Mouse (Mus musculus): ENCODE measurements around the gene Thap4. TPM values are rescaled to one million over a fixed set of nuclear protein-coding genes. Genes with fewer than 3 reads are reported as not detected.

The Thap4 gene
- total and polyA plus RNA-seq, 2 experiments from 2014 or later: 53.9 to 57.2 TPM

GRCm38 (mm10) chr1:93699159-93699558 is 55.5 kb downstream of the Thap4 start:
- H3K36me3 ChIP-seq (replicated peaks; ENCODE audit: control insufficient read depth, insufficient read depth, low read length): peaks cover 9% of the 10 kb centered on the region
- H3K9me3 ChIP-seq (replicated peaks; ENCODE audit: control insufficient read depth, low read length): no peaks in the 10 kb centered on the region
- H3K4me1 ChIP-seq (ENCODE audit: control insufficient read depth, insufficient read depth): peaks cover 13% of the 10 kb centered on the region
- H3K27me3 ChIP-seq (ENCODE audit: control insufficient read depth, insufficient read depth, low read length): no peaks in the 10 kb centered on the region
- no peak overlapping the region for H3K27ac ChIP-seq (ENCODE audit: low read depth)
- no peak overlapping the region for H3K4me3 ChIP-seq (ENCODE audit: low read depth, low read length)
- ATAC-seq (ENCODE audit: insufficient read depth, low read depth) (no peak), DNase-seq (ENCODE audit: low spot score) (no peak)
- no peak overlapping the region for H3K4me2 ChIP-seq (ENCODE audit: low read depth, low read length)
- no peak for TF ChIP-seq EP300 (IDR thresholded peaks at IDR 0.05; ENCODE audit: low read depth)
- TF ChIP-seq CTCF (IDR thresholded peaks at IDR 0.05; ENCODE audit: low read depth): no peak
- no peak overlapping the region for H3K9ac ChIP-seq (replicated peaks; ENCODE audit: low read depth, low read length)
- 71% methylated on average over 4 of the region's 4 CpGs for WGBS

GRCm38 (mm10) chr1:93697317-93697716 is 57.3 kb downstream of the Thap4 start:
- ATAC-seq (ENCODE audit: insufficient read depth, low read depth) (peak; percentile 43), DNase-seq (ENCODE audit: low spot score) (no peak)
- no peak overlapping the region for H3K9ac ChIP-seq (replicated peaks; ENCODE audit: low read depth, low read length)
- 33% methylated on average over 3 of the region's 3 CpGs for WGBS
- no peaks in the 10 kb centered on the region for H3K9me3 ChIP-seq (replicated peaks; ENCODE audit: control insufficient read depth, low read length)
- 0 out of 2 replicates have a peak, but pooled peaks cover 1% of the 10 kb centered on the region for H3K36me3 ChIP-seq (replicated peaks; ENCODE audit: control insufficient read depth, insufficient read depth, low read length)
- H3K27ac ChIP-seq (ENCODE audit: low read depth): peak overlapping the region; percentile 36; the same call in 1 of the 2 replicates
- H3K4me3 ChIP-seq (ENCODE audit: low read depth, low read length): no peak overlapping the region
- no peak overlapping the region for H3K4me2 ChIP-seq (ENCODE audit: low read depth, low read length)
- peaks cover 13% of the 10 kb centered on the region for H3K4me1 ChIP-seq (ENCODE audit: control insufficient read depth, insufficient read depth)
- TF ChIP-seq EP300 (IDR thresholded peaks at IDR 0.05; ENCODE audit: low read depth) (no peak), CTCF (IDR thresholded peaks at IDR 0.05; ENCODE audit: low read depth) (no peak)
- H3K27me3 ChIP-seq (ENCODE audit: control insufficient read depth, insufficient read depth, low read length): no peaks in the 10 kb centered on the region

GRCm38 (mm10) chr1:93694966-93695365 is 59.7 kb downstream of the Thap4 start:
- Histone ChIP-seq H3K4me3 (ENCODE audit: low read depth, low read length) (no peak overlapping the region), H3K9ac (replicated peaks; ENCODE audit: low read depth, low read length) (no peak overlapping the region), H3K4me1 (ENCODE audit: control insufficient read depth, insufficient read depth) (peaks cover 13% of the 10 kb centered on the region), H3K36me3 (replicated peaks; ENCODE audit: control insufficient read depth, insufficient read depth, low read length) (0 out of 2 replicates have a peak, but pooled peaks cover 11% of the 10 kb centered on the region), H3K27ac (ENCODE audit: low read depth) (peak overlapping the region; percentile 72), H3K27me3 (ENCODE audit: control insufficient read depth, insufficient read depth, low read length) (no peaks in the 10 kb centered on the region), H3K4me2 (ENCODE audit: low read depth, low read length) (no peak overlapping the region), H3K9me3 (replicated peaks; ENCODE audit: control insufficient read depth, low read length) (no peaks in the 10 kb centered on the region)
- WGBS: 33% methylated on average over 6 of the region's 6 CpGs
- no peak for TF ChIP-seq CTCF (IDR thresholded peaks at IDR 0.05; ENCODE audit: low read depth)
- no peak for TF ChIP-seq EP300 (IDR thresholded peaks at IDR 0.05; ENCODE audit: low read depth)
- ATAC-seq (ENCODE audit: insufficient read depth, low read depth) (peak; percentile 47), DNase-seq (ENCODE audit: low spot score) (no peak)

GRCm38 (mm10) chr1:93693943-93694342 is 60.7 kb downstream of the Thap4 start:
- 95% methylated on average over 10 of the region's 10 CpGs for WGBS
- Histone ChIP-seq H3K9ac (replicated peaks; ENCODE audit: low read depth, low read length) (no peak overlapping the region), H3K27ac (ENCODE audit: low read depth) (no peak overlapping the region), H3K4me3 (ENCODE audit: low read depth, low read length) (no peak overlapping the region), H3K4me1 (ENCODE audit: control insufficient read depth, insufficient read depth) (peaks cover 13% of the 10 kb centered on the region), H3K27me3 (ENCODE audit: control insufficient read depth, insufficient read depth, low read length) (no peaks in the 10 kb centered on the region), H3K4me2 (ENCODE audit: low read depth, low read length) (no peak overlapping the region), H3K36me3 (replicated peaks; ENCODE audit: control insufficient read depth, insufficient read depth, low read length) (0 out of 2 replicates have a peak, but pooled peaks cover 11% of the 10 kb centered on the region), H3K9me3 (replicated peaks; ENCODE audit: control insufficient read depth, low read length) (no peaks in the 10 kb centered on the region)
- ATAC-seq (ENCODE audit: insufficient read depth, low read depth) (no peak), DNase-seq (ENCODE audit: low spot score) (no peak)
- TF ChIP-seq EP300 (IDR thresholded peaks at IDR 0.05; ENCODE audit: low read depth) (no peak), CTCF (IDR thresholded peaks at IDR 0.05; ENCODE audit: low read depth) (no peak)

GRCm38 (mm10) chr1:93693502-93693901 is 61.2 kb downstream of the Thap4 start:
- Histone ChIP-seq H3K9ac (replicated peaks; ENCODE audit: low read depth, low read length) (no peak overlapping the region), H3K9me3 (replicated peaks; ENCODE audit: control insufficient read depth, low read length) (no peaks in the 10 kb centered on the region), H3K4me3 (ENCODE audit: low read depth, low read length) (no peak overlapping the region), H3K4me2 (ENCODE audit: low read depth, low read length) (no peak overlapping the region), H3K27me3 (ENCODE audit: control insufficient read depth, insufficient read depth, low read length) (no peaks in the 10 kb centered on the region), H3K36me3 (replicated peaks; ENCODE audit: control insufficient read depth, insufficient read depth, low read length) (0 out of 2 replicates have a peak, but pooled peaks cover 11% of the 10 kb centered on the region), H3K27ac (ENCODE audit: low read depth) (no peak overlapping the region), H3K4me1 (ENCODE audit: control insufficient read depth, insufficient read depth) (peaks cover 13% of the 10 kb centered on the region)
- 78% methylated on average over 3 of the region's 3 CpGs for WGBS
- no peak for DNase-seq (ENCODE audit: low spot score)
- no peak for ATAC-seq (ENCODE audit: insufficient read depth, low read depth)
- TF ChIP-seq EP300 (IDR thresholded peaks at IDR 0.05; ENCODE audit: low read depth) (no peak), CTCF (IDR thresholded peaks at IDR 0.05; ENCODE audit: low read depth) (no peak)

- Histone ChIP-seq H3K4me2 (ENCODE audit: low read depth, low read length) (no peak overlapping the region), H3K27me3 (ENCODE audit: control insufficient read depth, insufficient read depth, low read length) (no peaks in the 10 kb centered on the region), H3K36me3 (replicated peaks; ENCODE audit: control insufficient read depth, insufficient read depth, low read length) (0 out of 2 replicates have a peak, but pooled peaks cover 11% of the 10 kb centered on the region), H3K4me3 (ENCODE audit: low read depth, low read length) (no peak overlapping the region), H3K9me3 (replicated peaks; ENCODE audit: control insufficient read depth, low read length) (no peaks in the 10 kb centered on the region), H3K4me1 (ENCODE audit: control insufficient read depth, insufficient read depth) (peaks cover 13% of the 10 kb centered on the region), H3K27ac (ENCODE audit: low read depth) (no peak overlapping the region), H3K9ac (replicated peaks; ENCODE audit: low read depth, low read length) (no peak overlapping the region)
- ATAC-seq (ENCODE audit: insufficient read depth, low read depth) (no peak), DNase-seq (ENCODE audit: low spot score) (no peak)
- WGBS: 87% methylated on average over 9 of the region's 9 CpGs
- TF ChIP-seq CTCF (IDR thresholded peaks at IDR 0.05; ENCODE audit: low read depth): no peak
- no peak for TF ChIP-seq EP300 (IDR thresholded peaks at IDR 0.05; ENCODE audit: low read depth)
These were observed 61.9 kb downstream of the Thap4 start for GRCm38 (mm10) chr1:93692773-93693172.
